Mouse (Mus musculus) cerebellum, adult (tissue): Measurements from ENCODE around the gene Atp6v0a4.

Experiments
- ATAC-seq: cut with Nextera tagmentation; 2 replicates; pipeline ENCODE4 v1.9.2; 2017; ENCODE audit warnings: mild to moderate bottlenecking, moderate library complexity, mixed read lengths; ENCODE audit not compliant: insufficient number of reproducible peaks, low FRiP score, low TSS enrichment

Atp6v0a4 gene

GRCm38 (mm10) chr6:38083204-38083603, 41.2 kb downstream of the Atp6v0a4 start:
- ATAC-seq = no peak

GRCm38 (mm10) chr6:38081727-38082341, 42.6 kb downstream of the Atp6v0a4 start:
- no peak for ATAC-seq

- ATAC-seq = no peak
Measured at GRCm38 (mm10) chr6:38080364-38080763, 44.0 kb downstream of the Atp6v0a4 start.

GRCm38 (mm10) chr6:38073592-38073991, 50.8 kb downstream of the Atp6v0a4 start:
- ATAC-seq = no peak

- ATAC-seq = no peak
Measured at GRCm38 (mm10) chr6:38072137-38072796, 52.1 kb downstream of the Atp6v0a4 start.

GRCm38 (mm10) chr6:38071256-38071655, 53.1 kb downstream of the Atp6v0a4 start:
- no peak for ATAC-seq

GRCm38 (mm10) chr6:38066215-38066614, 58.2 kb downstream of the Atp6v0a4 start:
- ATAC-seq = peak; percentile 92

- ATAC-seq = peak; percentile 43
Measured at GRCm38 (mm10) chr6:38065501-38066122, 58.8 kb downstream of the Atp6v0a4 start.

- ATAC-seq = peak; percentile 52; the same call in 1 of the 2 replicates
Measured at GRCm38 (mm10) chr6:38065122-38065500, 59.3 kb downstream of the Atp6v0a4 start.

- no peak for ATAC-seq
Measured at GRCm38 (mm10) chr6:38064621-38065020, 59.8 kb downstream of the Atp6v0a4 start.

- ATAC-seq = no peak
Measured at GRCm38 (mm10) chr6:38058805-38059204, 65.6 kb downstream of the Atp6v0a4 start.

- ATAC-seq = no peak
Measured at GRCm38 (mm10) chr6:38055471-38056330, 68.7 kb downstream of the Atp6v0a4 start.

- no peak for ATAC-seq
Measured at GRCm38 (mm10) chr6:38049601-38050000, 74.8 kb downstream of the Atp6v0a4 start.

GRCm38 (mm10) chr6:38048800-38049561, 75.4 kb downstream of the Atp6v0a4 start:
- ATAC-seq = no peak

GRCm38 (mm10) chr6:38048003-38048402, 76.4 kb downstream of the Atp6v0a4 start:
- ATAC-seq = no peak

- no peak for ATAC-seq
Measured at GRCm38 (mm10) chr6:38046838-38047237, 77.5 kb downstream of the Atp6v0a4 start, which contains the start of gene Svopl. Gene Svopl (minus strand): TSS chr6:38046996.

GRCm38 (mm10) chr6:38032801-38033566, 91.4 kb downstream of the Atp6v0a4 start:
- no peak for ATAC-seq

GRCm38 (mm10) chr6:38031924-38032540, 92.4 kb downstream of the Atp6v0a4 start:
- ATAC-seq = no peak

- ATAC-seq = no peak
Measured at GRCm38 (mm10) chr6:38028205-38028604, 96.2 kb downstream of the Atp6v0a4 start.
